Mouse (Mus musculus): ENCODE measurements at regions not wholly inside any gene's neighbourhood (a gene's known extent, or its start where the extent isn't known, plus 50 kb on each side); places are given as distances from the start of the nearest gene placed in this dataset.

GRCm38 (mm10) chr5:42636162-42636823, 568.5 kb downstream of the Gm16223 start:
- no peak for DNase-seq (ENCODE audit: inconsistent ontology term)

DNA sequence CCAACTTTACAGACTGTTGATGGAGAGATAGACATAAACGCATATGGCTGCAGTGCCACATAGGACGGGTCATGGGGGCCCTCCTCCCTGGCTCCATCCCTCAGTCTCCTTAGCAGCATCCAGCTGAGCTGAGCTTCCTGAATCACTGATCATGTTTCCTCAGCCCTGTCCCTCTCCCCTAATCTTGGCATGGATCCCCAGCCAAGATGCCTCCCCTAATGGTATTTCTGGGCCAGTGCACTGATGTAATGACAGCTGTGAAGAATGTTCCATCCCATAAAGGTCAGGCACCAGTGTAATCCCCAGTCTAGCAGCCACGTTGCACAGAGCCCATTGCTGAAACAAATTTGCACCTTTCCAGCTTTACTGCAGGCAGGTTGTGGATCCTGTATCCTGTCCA, 576.5 kb upstream of the Cpeb2 start:
- peak; percentile 21 for DNase-seq (ENCODE audit: inconsistent ontology term)

DNA sequence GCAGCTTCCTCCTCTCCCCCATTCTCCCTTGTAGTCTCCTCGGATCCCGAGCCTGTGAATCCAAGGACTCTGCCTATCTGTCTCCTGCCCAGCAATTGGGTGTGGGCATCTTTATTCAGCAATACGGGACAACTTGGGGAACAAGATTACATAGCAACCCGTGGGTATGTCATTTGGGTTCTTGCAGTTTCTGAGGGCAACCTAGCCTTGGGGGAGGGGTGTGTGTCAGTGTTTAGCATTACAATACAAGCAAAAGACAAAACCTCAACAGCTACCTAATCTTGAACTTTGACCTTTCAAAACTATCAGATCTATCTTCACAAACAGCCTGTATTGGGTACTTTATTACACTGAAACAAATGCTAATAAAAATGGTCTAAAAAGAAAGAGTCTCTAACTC, 573.0 kb upstream of the Cpeb2 start:
- DNase-seq (ENCODE audit: inconsistent ontology term): no peak

GRCm38 (mm10) chr5:42679617-42680016, 553.4 kb upstream of the Cpeb2 start:
- no peak for DNase-seq (ENCODE audit: inconsistent ontology term)

- no peak for DNase-seq (ENCODE audit: inconsistent ontology term)
Measured at GRCm38 (mm10) chr5:42685356-42686057, 547.5 kb upstream of the Cpeb2 start.

DNA sequence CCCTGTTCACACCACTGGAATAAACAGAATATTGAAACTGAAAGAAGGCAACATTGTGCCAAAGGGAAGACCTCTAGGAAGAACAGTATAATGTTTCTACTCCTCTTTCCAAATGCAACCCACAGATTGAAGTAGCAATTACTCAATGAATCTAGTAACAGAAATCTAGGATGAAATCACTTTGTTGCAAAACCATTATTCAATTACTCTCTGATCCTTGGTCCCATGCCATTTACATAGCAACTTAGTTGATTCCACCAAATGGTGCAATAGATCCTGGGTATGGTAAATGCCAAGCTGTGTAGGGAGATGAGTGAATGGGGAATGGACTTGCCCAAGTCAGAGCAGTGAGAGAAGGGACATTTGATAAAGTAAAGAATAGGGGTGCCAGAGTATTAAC, 545.8 kb upstream of the Cpeb2 start:
- no peak for DNase-seq (ENCODE audit: inconsistent ontology term)
